Mouse (Mus musculus) forebrain, embryonic 14.5 days (tissue): ENCODE data around the gene Ndufv2. TPM values are rescaled to one million over a fixed set of nuclear protein-coding genes. Genes with fewer than 3 reads are reported as not detected.

ENCODE experiments used
- ATAC-seq: fragments of 200-750 bp; cut with Nextera tagmentation; 2 replicates; pipeline ENCODE4 v1.8.0; 2017; ENCODE audit warnings: mild to moderate bottlenecking, moderate library complexity
- DNase-seq: peaks from one replicate; pipeline ENCODE4 v3.0.0-alpha.2; 2015; ENCODE audit warnings: low spot score
- H3K27ac ChIP-seq: fragments of 300-500 bp; sonication (generic); 2 replicates; pipeline ENCODE4 v1.5.1; 2014; ENCODE audit warnings: low read depth, mild to moderate bottlenecking, control low read depth, low read length, moderate library complexity
- H3K27me3 ChIP-seq: fragments of 300-500 bp; sonication (generic); replicated peaks from 2 replicates; pipeline ENCODE4 v1.6.1; 2014; ENCODE audit warnings: low read length, control low read depth, mixed read lengths; ENCODE audit not compliant: control insufficient read depth, insufficient read depth
- H3K36me3 ChIP-seq: fragments of 300-500 bp; sonication (generic); 2 replicates; pipeline ENCODE4 v1.6.1; 2014; ENCODE audit warnings: low read length, control low read depth; ENCODE audit not compliant: control insufficient read depth, insufficient read depth
- H3K4me1 ChIP-seq: fragments of 300-500 bp; sonication (generic); 2 replicates; pipeline ENCODE4 v1.6.1; 2014; ENCODE audit warnings: antibody characterized with exemption, low read length, control low read depth; ENCODE audit not compliant: control insufficient read depth, insufficient read depth
- H3K4me2 ChIP-seq: fragments of 300-500 bp; sonication (generic); 2 replicates; pipeline ENCODE4 v1.6.1; 2014; ENCODE audit warnings: mild to moderate bottlenecking, control low read depth, low read length
- H3K4me3 ChIP-seq: fragments of 300-500 bp; sonication (generic); 2 replicates; pipeline ENCODE4 v1.5.1; 2014; ENCODE audit warnings: low read depth, low read length, control low read depth
- H3K9ac ChIP-seq: fragments of 300-500 bp; sonication (generic); 2 replicates; pipeline ENCODE4 v1.6.1; 2014; ENCODE audit warnings: mild to moderate bottlenecking, low read length, control low read depth, moderate library complexity
- H3K9me3 ChIP-seq: fragments of 300-500 bp; sonication (generic); replicated peaks from 2 replicates; pipeline ENCODE4 v1.6.1; 2016; ENCODE audit warnings: low read length, control low read depth, mixed read lengths; ENCODE audit not compliant: control insufficient read depth
- WGBS: fragments of 180-500 bp; shearing (Covaris S2); extraction: QIAGEN DNeasy Blood & Tissue Kit; methylation state at CpG from one replicate; pipeline ENCODE4 v1.1.7; 2014; 5-methylcytosine and 5-hydroxymethylcytosine counted together
- polyA plus RNA-seq: library from polyadenylated mRNA; unstranded; fragments of >200 nt; fragmentation: Nextera tagmentation; extraction: Ambion mirVana; gene quantifications from 2 replicates; pipeline ENCODE4 v1.2.1, GENCODE M21; 2014

The Ndufv2 gene
- polyA plus RNA-seq, 1 experiment from 2014 or later: 456 TPM

- H3K27ac ChIP-seq: no peak overlapping the region
- H3K36me3 ChIP-seq: peaks cover 15% of the 10 kb centered on the region; the same call in 1 of the 2 replicates
- H3K4me1 ChIP-seq: no peaks in the 10 kb centered on the region
- no peaks in the 10 kb centered on the region for H3K27me3 ChIP-seq
- H3K4me2 ChIP-seq: no peak overlapping the region
- H3K9ac ChIP-seq: no peak overlapping the region
- no peaks in the 10 kb centered on the region for H3K9me3 ChIP-seq
- 86% methylated on average over 3 of the region's 3 CpGs for WGBS
- ATAC-seq (no peak), DNase-seq (no peak)
- no peak overlapping the region for H3K4me3 ChIP-seq
Measured at GRCm38 (mm10) chr17:66092664-66093063, 8.7 kb downstream of the Ndufv2 start.

GRCm38 (mm10) chr17:66092065-66092464, 9.3 kb downstream of the Ndufv2 start:
- H3K27ac ChIP-seq: no peak overlapping the region
- peaks cover 19% of the 10 kb centered on the region for H3K36me3 ChIP-seq
- H3K4me3 ChIP-seq: no peak overlapping the region
- H3K4me1 ChIP-seq: no peaks in the 10 kb centered on the region
- no peak for ATAC-seq
- H3K9me3 ChIP-seq: no peaks in the 10 kb centered on the region
- no peak overlapping the region for H3K9ac ChIP-seq
- 98% methylated on average over 2 of the region's 2 CpGs for WGBS
- no peak for DNase-seq
- no peak overlapping the region for H3K4me2 ChIP-seq
- no peaks in the 10 kb centered on the region for H3K27me3 ChIP-seq

GRCm38 (mm10) chr17:66091392-66091791, 10.0 kb downstream of the Ndufv2 start:
- 89% methylated on average over 2 of the region's 2 CpGs for WGBS
- Histone ChIP-seq H3K27ac (no peak overlapping the region), H3K9me3 (no peaks in the 10 kb centered on the region), H3K9ac (no peak overlapping the region), H3K27me3 (no peaks in the 10 kb centered on the region), H3K4me3 (no peak overlapping the region), H3K36me3 (peaks cover 25% of the 10 kb centered on the region), H3K4me2 (no peak overlapping the region), H3K4me1 (no peaks in the 10 kb centered on the region)
- ATAC-seq: no peak
- no peak for DNase-seq

- H3K27ac ChIP-seq: no peak overlapping the region
- peaks cover 37% of the 10 kb centered on the region for H3K36me3 ChIP-seq
- no peak overlapping the region for H3K9ac ChIP-seq
- no peaks in the 10 kb centered on the region for H3K27me3 ChIP-seq
- no peaks in the 10 kb centered on the region for H3K4me1 ChIP-seq
- DNase-seq (no peak), ATAC-seq (no peak)
- no peak overlapping the region for H3K4me3 ChIP-seq
- no peak overlapping the region for H3K4me2 ChIP-seq
- H3K9me3 ChIP-seq: no peaks in the 10 kb centered on the region
Measured at GRCm38 (mm10) chr17:66090251-66090650, 11.1 kb downstream of the Ndufv2 start.

GRCm38 (mm10) chr17:66085038-66085437, 16.3 kb downstream of the Ndufv2 start:
- Histone ChIP-seq H3K9me3 (no peaks in the 10 kb centered on the region), H3K27me3 (no peaks in the 10 kb centered on the region), H3K36me3 (peaks cover 49% of the 10 kb centered on the region), H3K4me1 (no peaks in the 10 kb centered on the region), H3K27ac (no peak overlapping the region), H3K4me3 (no peak overlapping the region), H3K9ac (no peak overlapping the region), H3K4me2 (no peak overlapping the region)
- ATAC-seq (no peak), DNase-seq (no peak)
- 100% methylated on average over 1 of the region's 1 CpGs for WGBS

GRCm38 (mm10) chr17:66084486-66084885, 16.9 kb downstream of the Ndufv2 start:
- Histone ChIP-seq H3K9me3 (no peaks in the 10 kb centered on the region), H3K27ac (no peak overlapping the region), H3K9ac (no peak overlapping the region), H3K4me3 (no peak overlapping the region), H3K4me2 (no peak overlapping the region), H3K4me1 (no peaks in the 10 kb centered on the region), H3K36me3 (peaks cover 48% of the 10 kb centered on the region), H3K27me3 (no peaks in the 10 kb centered on the region)
- 100% methylated on average over 1 of the region's 1 CpGs for WGBS
- no peak for ATAC-seq
- DNase-seq: no peak

DNA sequence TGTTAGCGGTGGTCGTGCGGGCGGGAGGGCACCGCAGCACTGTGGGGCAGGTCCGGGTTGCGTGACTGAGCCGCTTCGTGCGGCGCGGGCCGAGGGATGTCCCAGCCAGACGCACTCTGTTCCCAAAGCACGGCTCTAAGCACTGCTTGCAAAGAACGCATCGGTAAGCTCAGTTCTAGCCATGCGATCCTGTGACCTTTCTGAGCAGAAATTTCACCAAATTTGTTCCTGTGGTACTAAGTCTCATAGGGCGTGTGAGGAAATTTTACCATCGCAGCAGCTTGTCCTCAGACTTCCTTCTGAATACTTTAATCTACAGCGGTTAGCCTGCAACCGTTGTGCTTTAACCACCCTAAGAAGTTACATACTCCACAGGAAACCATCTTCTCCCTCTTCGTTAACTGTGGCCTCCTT, 23.9 kb downstream of the Ndufv2 start:
- DNase-seq (peak; percentile 37), ATAC-seq (peak; percentile 69)
- peaks cover 15% of the 10 kb centered on the region for H3K36me3 ChIP-seq
- H3K4me1 ChIP-seq: no peaks in the 10 kb centered on the region
- peak overlapping the region; percentile 81 for H3K4me2 ChIP-seq
- peak overlapping the region; percentile 95 for H3K4me3 ChIP-seq
- WGBS: under 1% methylated on average over 23 of the region's 23 CpGs
- H3K9ac ChIP-seq: peak overlapping the region; percentile 80
- H3K27ac ChIP-seq: peak overlapping the region; percentile 95
- H3K9me3 ChIP-seq: no peaks in the 10 kb centered on the region
- no peaks in the 10 kb centered on the region for H3K27me3 ChIP-seq

DNA sequence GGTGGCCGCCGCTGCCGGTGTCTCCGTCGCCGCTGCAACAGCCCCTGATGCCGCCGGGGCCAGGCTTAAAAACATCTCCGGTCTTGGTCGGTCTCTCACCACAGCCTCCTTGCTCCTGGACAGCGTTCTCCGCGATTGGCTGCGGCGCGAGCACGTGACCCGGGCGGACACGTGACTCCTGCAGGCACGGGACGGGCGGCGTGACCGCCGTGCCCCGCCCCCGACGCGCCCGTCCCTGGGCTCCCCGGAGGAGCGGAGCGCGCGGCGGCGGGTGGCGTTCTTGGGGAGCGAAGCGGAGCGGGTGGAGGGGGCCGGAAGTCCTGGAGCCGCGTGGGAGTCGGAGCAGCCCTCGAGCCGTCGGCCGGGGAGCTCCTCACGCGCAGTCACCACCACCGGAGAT, 24.4 kb downstream of the Ndufv2 start, which contains the start of gene Ankrd12:
Gene Ankrd12, minus strand, starts transcription at position 156 of the 400 bp plus-strand sequence.
- peak within 1 kb of the TSS; percentile 80 for H3K9ac ChIP-seq
- ATAC-seq: peak; percentile 99
- no peaks in the 10 kb centered on the region for H3K27me3 ChIP-seq
- peak within 1 kb of the TSS; percentile 95 for H3K4me3 ChIP-seq
- peaks cover 15% of the 10 kb centered on the region for H3K36me3 ChIP-seq
- H3K9me3 ChIP-seq: no peaks in the 10 kb centered on the region
- DNase-seq: peak; percentile 96
- 1% methylated on average over 51 of the region's 53 CpGs for WGBS
- H3K27ac ChIP-seq: peak within 1 kb of the TSS; percentile 95
- H3K4me2 ChIP-seq: peak within 1 kb of the TSS; percentile 81
- no peaks in the 10 kb centered on the region for H3K4me1 ChIP-seq

DNA sequence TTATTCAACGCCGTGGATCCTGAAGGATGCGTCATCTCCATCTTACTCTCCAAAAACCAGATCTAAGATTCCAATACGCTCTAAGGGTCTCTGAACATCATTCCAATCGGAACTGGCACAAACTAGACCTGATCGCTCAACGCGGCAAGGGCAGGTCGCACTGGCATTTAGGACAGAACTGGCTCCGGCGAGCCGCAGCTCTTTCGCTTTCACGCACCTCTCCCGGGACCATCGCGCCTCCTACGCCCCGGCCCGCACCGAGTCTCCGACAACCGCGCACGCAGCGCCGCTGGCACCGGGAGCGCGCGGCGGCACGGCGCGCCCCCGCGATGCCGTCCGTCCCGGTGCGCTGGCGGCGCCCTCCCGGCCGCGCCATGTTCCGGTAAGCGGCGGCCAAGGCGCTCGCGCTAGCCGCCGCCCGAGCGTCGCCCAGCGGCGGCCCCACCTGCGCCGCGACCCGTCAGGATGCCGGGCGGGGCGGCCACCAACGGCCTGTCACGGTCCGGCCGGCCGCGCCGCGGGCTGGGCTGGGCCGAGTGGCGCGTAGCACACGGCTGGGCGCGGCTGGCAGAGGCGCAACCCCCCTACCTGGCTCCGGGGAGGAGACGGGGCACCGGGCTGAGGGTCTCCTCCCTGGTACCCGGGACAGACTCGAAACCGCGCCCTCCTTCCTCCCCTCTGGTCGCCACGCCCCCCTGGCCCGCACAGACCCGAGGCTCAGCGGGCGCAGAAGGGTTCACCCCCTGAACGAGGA, 25.0 kb downstream of the Ndufv2 start:
- H3K9me3 ChIP-seq: no peaks in the 10 kb centered on the region
- no peaks in the 10 kb centered on the region for H3K4me1 ChIP-seq
- peak overlapping the region; percentile 95 for H3K27ac ChIP-seq
- peak overlapping the region; percentile 80 for H3K9ac ChIP-seq
- peak overlapping the region; percentile 95 for H3K4me3 ChIP-seq
- peak overlapping the region; percentile 81 for H3K4me2 ChIP-seq
- WGBS: under 1% methylated on average over 87 of the region's 95 CpGs
- H3K36me3 ChIP-seq: peaks cover 15% of the 10 kb centered on the region
- H3K27me3 ChIP-seq: no peaks in the 10 kb centered on the region
- peak; percentile 86 for ATAC-seq
- peak; percentile 45 for DNase-seq
